In genomic region chr5:66707859-66708258, GRCm38 (mm10) we compare ENCODE assay signal across 24 mouse cellular contexts.
"Had no signal": no experiment of that assay in that cellular context is flagged by ENCODE, and none has a peak within 500 bp of the region (broad histone marks: within the 10 kb centered on the region; RNA-seq: fewer than 3 reads in every experiment).

No protein-coding gene starts in this region.

- DNase-seq: gastrocnemius, postnatal 14 days; gastrocnemius, postnatal 36 days; heart, adult 18-20 months; heart, postnatal 14 days; heart, postnatal 36 days; kidney, adult 11 months; kidney, adult 2 months; kidney, adult 9 months; kidney, postnatal 14 days; kidney, postnatal 36 days; layer of hippocampus, adult 9-11 months; layer of hippocampus, postnatal 36 days; left cerebral cortex, postnatal 4 days had no signal

- H3K4me2 ChIP-seq: heart, embryonic 13.5 days; heart, embryonic 15.5 days; hindbrain, embryonic 13.5 days; hindbrain, embryonic 15.5 days; kidney, embryonic 15.5 days; limb, embryonic 13.5 days had no signal

- H3K9ac ChIP-seq: heart, embryonic 13.5 days; heart, embryonic 15.5 days; hindbrain, embryonic 13.5 days; hindbrain, embryonic 15.5 days; kidney, embryonic 15.5 days; limb, embryonic 13.5 days had no signal

- H3K9me3 ChIP-seq: heart, embryonic 10.5 days; heart, embryonic 13.5 days; heart, embryonic 15.5 days; hindbrain, embryonic 13.5 days; hindbrain, embryonic 15.5 days; kidney, embryonic 15.5 days; limb, embryonic 13.5 days had no signal

- H3K4me3 ChIP-seq: heart, embryonic 10.5 days; heart, embryonic 13.5 days; heart, embryonic 15.5 days; hindbrain, embryonic 13.5 days; hindbrain, embryonic 15.5 days; kidney, embryonic 15.5 days; limb, embryonic 13.5 days had no signal

- ATAC-seq: forebrain, embryonic 16.5 days; hindbrain, postnatal 0 days; intestine, embryonic 16.5 days had no signal

- H3K27ac ChIP-seq: heart, embryonic 10.5 days; heart, embryonic 13.5 days; heart, embryonic 15.5 days; hindbrain, embryonic 13.5 days; hindbrain, embryonic 15.5 days; hindbrain, postnatal 0 days; kidney, embryonic 15.5 days; kidney, postnatal 0 days; limb, embryonic 13.5 days had no signal

- H3K27me3 ChIP-seq: hindbrain, embryonic 13.5 days; hindbrain, embryonic 15.5 days; kidney, embryonic 15.5 days; limb, embryonic 13.5 days had no signal

- H3K36me3 ChIP-seq: heart, embryonic 10.5 days; heart, embryonic 13.5 days; heart, embryonic 15.5 days; hindbrain, embryonic 13.5 days; hindbrain, embryonic 15.5 days; kidney, embryonic 15.5 days; limb, embryonic 13.5 days had no signal

- H3K4me1 ChIP-seq: hindbrain, embryonic 15.5 days had no signal
